Mouse (Mus musculus) liver, embryonic 14.5 days (tissue): ENCODE data around the gene Slc35g2. TPM values are rescaled to one million over a fixed set of nuclear protein-coding genes. Genes with fewer than 3 reads are reported as not detected.

ENCODE experiments used
- ATAC-seq: fragments of 200-750 bp; cut with Nextera tagmentation; 2 replicates; pipeline ENCODE4 v1.8.0; 2017; ENCODE audit warnings: moderate number of reproducible peaks, mild to moderate bottlenecking, moderate library complexity; ENCODE audit not compliant: insufficient read depth
- DNase-seq, 3 experiments: peaks; one replicate each; pipeline ENCODE4 v3.0.0-alpha.2; 2012 to 2013; ENCODE audit warnings: low read depth in 3 of 3, low spot score in 3 of 3
- H3K27ac ChIP-seq: fragments of 300-500 bp; sonication (generic); 2 replicates; pipeline ENCODE4 v1.5.1; 2014; ENCODE audit warnings: moderate library complexity, mild to moderate bottlenecking, control low read depth, inconsistent platforms
- H3K27me3 ChIP-seq: fragments of 300-500 bp; sonication (generic); 2 replicates; pipeline ENCODE4 v1.6.1; 2014; ENCODE audit warnings: mild to moderate bottlenecking, low read length, moderate library complexity; ENCODE audit not compliant: control insufficient read depth, insufficient read depth
- H3K36me3 ChIP-seq: fragments of 300-500 bp; sonication (generic); replicated peaks from 2 replicates; pipeline ENCODE4 v1.6.1; 2014; ENCODE audit warnings: low read depth; ENCODE audit not compliant: control insufficient read depth, insufficient read depth
- H3K4me1 ChIP-seq, 2 experiments: fragments of 200-500 bp in 1 of 2; fragments of 300-500 bp in 1 of 2; sonication (generic) in 1 of 2; replicated peaks; 2 replicates each; pipeline ENCODE4 v1.6.1; 2012 to 2014; ENCODE audit warnings: antibody characterized with exemption in 1 of 2, inconsistent platforms in 1 of 2, low read length in 1 of 2; ENCODE audit not compliant: control insufficient read depth in 2 of 2, insufficient read depth in 2 of 2
- H3K4me2 ChIP-seq: fragments of 300-500 bp; sonication (generic); 2 replicates; pipeline ENCODE4 v1.6.1; 2014; ENCODE audit warnings: low read depth, mild to moderate bottlenecking, control low read depth, moderate library complexity
- H3K4me3 ChIP-seq, 2 experiments: fragments of 200-500 bp in 1 of 2; fragments of 300-500 bp in 1 of 2; sonication (generic) in 1 of 2; 2 replicates each; pipeline ENCODE4 v1.5.1; 2012 to 2014; ENCODE audit warnings: low read depth in 2 of 2, low read length in 2 of 2, mild to moderate bottlenecking in 2 of 2, control low read depth in 1 of 2, inconsistent platforms in 1 of 2, moderate library complexity in 1 of 2; ENCODE audit not compliant: insufficient read depth in 1 of 2
- H3K9ac ChIP-seq: fragments of 300-500 bp; sonication (generic); replicated peaks from 2 replicates; pipeline ENCODE4 v1.6.1; 2014; ENCODE audit warnings: mild to moderate bottlenecking, control low read depth, moderate library complexity
- H3K9me3 ChIP-seq: fragments of 300-500 bp; sonication (generic); 2 replicates; pipeline ENCODE4 v1.6.1; 2016; ENCODE audit warnings: low read length, mixed read lengths; ENCODE audit not compliant: control insufficient read depth
- CTCF ChIP-seq: IDR thresholded peaks from 2 replicates; pipeline ENCODE4 v1.5.1; 2016; ENCODE audit warnings: antibody characterized with exemption, low read depth, control low read depth
- EP300 ChIP-seq: IDR thresholded peaks from 2 replicates; pipeline ENCODE4 v1.6.1; 2016; ENCODE audit warnings: antibody characterized with exemption, low read depth
- WGBS: fragments of 180-500 bp; shearing (Covaris S2); extraction: QIAGEN DNeasy Blood & Tissue Kit; methylation state at CpG from one replicate; pipeline ENCODE4 v1.1.7; 2014; ENCODE audit not compliant: insufficient replicate concordance; 5-methylcytosine and 5-hydroxymethylcytosine counted together
- polyA plus RNA-seq, 2 experiments: library from polyadenylated mRNA; depleted of rRNA in 1 of 2; stranded (reverse) in 1 of 2; unstranded in 1 of 2; fragments of >200 nt; fragmentation: Nextera tagmentation in 1 of 2; extraction: Ambion mirVana in 1 of 2; gene quantifications; 2 replicates each; pipeline versions ENCODE4 v1.2.1 to v1.2.3; 2012 to 2014

Gene Slc35g2
- polyA plus RNA-seq, 2 experiments = 0.42 to 1.4 TPM

DNA sequence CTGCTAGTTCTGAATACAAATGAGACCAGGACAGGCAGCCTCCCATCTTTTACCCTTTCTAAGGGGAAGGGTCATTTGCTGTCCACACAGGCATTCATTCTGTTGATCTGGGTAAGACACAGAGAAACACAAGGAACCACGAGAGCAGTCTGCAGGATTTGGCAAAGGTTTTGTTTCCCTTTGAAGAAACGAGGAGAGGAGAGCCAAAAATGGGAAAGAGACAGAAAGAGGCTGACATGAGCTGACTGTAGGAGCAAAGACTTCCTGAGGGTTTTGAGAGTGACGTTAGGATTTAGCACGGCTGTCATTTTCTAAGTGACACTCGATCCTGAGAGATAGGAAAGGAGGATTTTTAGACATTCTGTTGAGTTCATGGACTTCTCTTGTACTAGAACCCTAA, 3.1 kb upstream of the Slc35g2 start:
- no peak for TF ChIP-seq CTCF
- TF ChIP-seq EP300 = no peak

GRCm38 (mm10) chr9:100573300-100573699, 2.4 kb upstream of the Slc35g2 start:
- Histone ChIP-seq H3K4me3 (no peak overlapping the region), H3K4me1 (no peaks in the 10 kb centered on the region), H3K27me3 (peaks cover 26% of the 10 kb centered on the region), H3K9me3 (no peaks in the 10 kb centered on the region), H3K27ac (no peak overlapping the region), H3K9ac (no peak overlapping the region), H3K36me3 (no peaks in the 10 kb centered on the region), H3K4me2 (no peak overlapping the region)
- no peak for ATAC-seq
- WGBS = 64% methylated on average over 2 of the region's 2 CpGs
- DNase-seq = no peak
- TF ChIP-seq CTCF = no peak
- no peak for TF ChIP-seq EP300

More for the DNA sequence above, 3.1 kb upstream of the Slc35g2 start:
- WGBS = 35% methylated on average over 5 of the region's 5 CpGs
- ATAC-seq (no peak), DNase-seq (no peak)
- H3K4me2 ChIP-seq = no peak overlapping the region
- no peaks in the 10 kb centered on the region for H3K36me3 ChIP-seq
- no peak overlapping the region for H3K9ac ChIP-seq
- H3K27me3 ChIP-seq = peaks cover 26% of the 10 kb centered on the region
- no peaks in the 10 kb centered on the region for H3K4me1 ChIP-seq
- H3K4me3 ChIP-seq = no peak overlapping the region
- no peaks in the 10 kb centered on the region for H3K9me3 ChIP-seq
- H3K27ac ChIP-seq = no peak overlapping the region

DNA sequence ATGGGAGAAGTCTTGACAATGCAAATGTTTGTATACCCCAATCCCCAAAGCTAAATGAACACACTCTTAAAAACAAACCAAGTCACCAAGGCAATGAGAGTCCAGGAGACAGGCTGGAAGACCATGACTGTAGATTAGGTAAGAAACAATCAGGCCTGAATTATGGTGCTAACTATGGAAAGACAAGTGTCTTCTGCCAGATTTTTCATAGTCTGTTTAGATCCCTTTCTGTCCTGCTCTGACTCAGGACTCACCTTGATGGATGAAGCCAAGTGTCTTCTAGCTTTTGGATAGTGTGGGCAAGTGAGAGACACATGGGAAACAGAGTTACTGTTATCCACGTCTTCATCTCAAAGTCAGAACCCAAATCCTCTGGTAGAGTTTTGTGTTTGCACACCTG, 621 bp upstream of the Slc35g2 start:
- no peaks in the 10 kb centered on the region for H3K9me3 ChIP-seq
- ATAC-seq = no peak
- no peak for DNase-seq
- TF ChIP-seq CTCF (no peak), EP300 (no peak)
- H3K4me3 ChIP-seq = no peak overlapping the region
- 61% methylated on average over 1 of the region's 1 CpGs for WGBS
- no peak overlapping the region for H3K27ac ChIP-seq
- no peaks in the 10 kb centered on the region for H3K36me3 ChIP-seq
- no peaks in the 10 kb centered on the region for H3K4me1 ChIP-seq
- H3K4me2 ChIP-seq = no peak overlapping the region
- H3K9ac ChIP-seq = no peak overlapping the region
- H3K27me3 ChIP-seq = peaks cover 26% of the 10 kb centered on the region

- peaks cover 26% of the 10 kb centered on the region for H3K27me3 ChIP-seq
- no peaks in the 10 kb centered on the region for H3K9me3 ChIP-seq
- ATAC-seq = peak; percentile 28; the same call in 1 of the 2 replicates
- WGBS = 8% methylated on average over 32 of the region's 32 CpGs
- H3K27ac ChIP-seq = no peak overlapping the region
- TF ChIP-seq EP300 (no peak), CTCF (peak; percentile 18; the same call in 1 of the 2 replicates)
- no peak for DNase-seq
- peak overlapping the region; percentile 48 to 52 for H3K4me3 ChIP-seq
- no peak overlapping the region for H3K9ac ChIP-seq
- H3K4me2 ChIP-seq = peak overlapping the region; percentile 64
- no peaks in the 10 kb centered on the region for H3K36me3 ChIP-seq
- no peaks in the 10 kb centered on the region for H3K4me1 ChIP-seq
Observed at GRCm38 (mm10) chr9:100569798-100570625, 878 bp downstream of the Slc35g2 start.

GRCm38 (mm10) chr9:100560251-100560890, 10.5 kb downstream of the Slc35g2 start:
- DNase-seq (no peak), ATAC-seq (no peak)
- Histone ChIP-seq H3K27ac (no peak overlapping the region), H3K4me2 (no peak overlapping the region), H3K4me1 (no peaks in the 10 kb centered on the region), H3K4me3 (no peak overlapping the region), H3K9me3 (no peaks in the 10 kb centered on the region), H3K27me3 (no peaks in the 10 kb centered on the region), H3K36me3 (no peaks in the 10 kb centered on the region), H3K9ac (no peak overlapping the region)
- 73% methylated on average over 10 of the region's 10 CpGs for WGBS
- TF ChIP-seq EP300 = no peak
- no peak for TF ChIP-seq CTCF
